Mouse (Mus musculus) megakaryocyte, embryonic 14.5 days (primary cell): ENCODE measurements around the gene Gm13128. TPM values are rescaled to one million over a fixed set of nuclear protein-coding genes. Genes with fewer than 3 reads are reported as not detected.
"Not testable (repeated sequence)": the region's sequence is repeated elsewhere in the genome, so short reads cannot be mapped to it uniquely, and the experiment has no call there.

Experiments used
- H3K27me3 ChIP-seq: replicated peaks from 2 replicates; pipeline ENCODE3; 2012; ENCODE audit warnings: inconsistent platforms
- H3K36me3 ChIP-seq: replicated peaks from 2 replicates; pipeline ENCODE3; 2012; ENCODE audit warnings: low read length, inconsistent platforms, mixed read lengths
- H3K4me1 ChIP-seq: 2 replicates; pipeline ENCODE4 v1.6.1; 2012; ENCODE audit warnings: inconsistent platforms
- H3K4me3 ChIP-seq: replicated peaks from 2 replicates; pipeline ENCODE3; 2012; ENCODE audit warnings: moderate library complexity, mild to moderate bottlenecking, inconsistent platforms
- H3K9me3 ChIP-seq: 2 replicates; pipeline ENCODE4 v1.6.1; 2012; ENCODE audit warnings: inconsistent platforms
- FLI1 ChIP-seq: IDR thresholded peaks from 2 replicates; pipeline ENCODE4 v1.6.1; 2012; ENCODE audit warnings: low read length, inconsistent platforms, mixed read lengths
- polyA plus RNA-seq: library from polyadenylated mRNA; stranded (reverse); fragments of >175 nt; gene quantifications from 2 replicates; pipeline ENCODE4 v1.2.3, GENCODE M21; 2012; ENCODE audit warnings: low replicate concordance; ENCODE audit not compliant: insufficient read depth

Gm13128 gene
- not detected in 2 replicates for polyA plus RNA-seq

- H3K4me1 ChIP-seq, H3K36me3 ChIP-seq, H3K9me3 ChIP-seq: not testable (repeated sequence)
These were observed at the start of gene Gm13128 for GRCm38 (mm10) chr4:144329949-144330348. Gene Gm13128, plus strand, starts transcription at chr4:144330249.

GRCm38 (mm10) chr4:144280388-144280787 lies 49.7 kb upstream of the Gm13128 start, which contains the start of gene Pramel5:
Gene Pramel5, minus strand, starts transcription at chr4:144280488.
- not testable (repeated sequence) for H3K4me3 ChIP-seq, H3K27me3 ChIP-seq, H3K9me3 ChIP-seq, H3K4me1 ChIP-seq, H3K36me3 ChIP-seq

More at GRCm38 (mm10) chr4:144329949-144330348, at the start of gene Gm13128:
- H3K27me3 ChIP-seq, H3K4me3 ChIP-seq: not testable (repeated sequence)

- not testable (repeated sequence) for H3K36me3 ChIP-seq, H3K9me3 ChIP-seq, H3K27me3 ChIP-seq, H3K4me1 ChIP-seq, H3K4me3 ChIP-seq
These were observed 30.6 kb upstream of the Gm13128 start for GRCm38 (mm10) chr4:144299414-144299813.

- H3K4me1 ChIP-seq, H3K27me3 ChIP-seq, H3K9me3 ChIP-seq, H3K4me3 ChIP-seq, H3K36me3 ChIP-seq: not testable (repeated sequence)
These were observed 17.2 kb upstream of the Gm13128 start for GRCm38 (mm10) chr4:144312666-144313460.

GRCm38 (mm10) chr4:144335856-144336255 lies 5.8 kb downstream of the Gm13128 start:
- not testable (repeated sequence) for H3K27me3 ChIP-seq, H3K4me1 ChIP-seq, H3K9me3 ChIP-seq, H3K36me3 ChIP-seq, H3K4me3 ChIP-seq

GRCm38 (mm10) chr4:144357642-144358041 lies 27.6 kb downstream of the Gm13128 start, which contains the start of gene Gm13119:
Gene Gm13119, plus strand, starts transcription at chr4:144357942.
- H3K27me3 ChIP-seq, H3K4me3 ChIP-seq, H3K4me1 ChIP-seq, H3K36me3 ChIP-seq: not testable (repeated sequence)
- peaks cover 15% of the 10 kb centered on the region for H3K9me3 ChIP-seq

GRCm38 (mm10) chr4:144377911-144378310 lies 47.9 kb downstream of the Gm13128 start, which contains the start of gene Pramef20:
Gene Pramef20, minus strand, starts transcription at chr4:144377933.
- Histone ChIP-seq H3K9me3 (peaks cover 34% of the 10 kb centered on the region), H3K36me3 (no peaks in the 10 kb centered on the region), H3K4me3 (no peak within 1 kb of the TSS), H3K4me1 (no peaks in the 10 kb centered on the region), H3K27me3 (no peaks in the 10 kb centered on the region)
- TF ChIP-seq FLI1: no peak

Other genes with a start within 250 kb of the Gm13128 start
- not detected in 2 replicates for gene Gm13102, start 223.8 kb upstream of the Gm13128 start, polyA plus RNA-seq
- gene Oog3, start 167.6 kb upstream of the Gm13128 start, polyA plus RNA-seq: not detected in 2 replicates
- not detected in 2 replicates for gene Oog2, start 139.5 kb upstream of the Gm13128 start, polyA plus RNA-seq
- gene C87977, start 116.9 kb upstream of the Gm13128 start, polyA plus RNA-seq: not detected in 2 replicates
- gene Pramel5, start 49.8 kb upstream of the Gm13128 start, polyA plus RNA-seq: not detected in 2 replicates
- gene Gm13119, start 27.7 kb downstream of the Gm13128 start, polyA plus RNA-seq: not detected in 2 replicates
- gene Pramef20, start 47.7 kb downstream of the Gm13128 start, polyA plus RNA-seq: not detected in 2 replicates
- not detected in 2 replicates for gene Pramef12, start 78.2 kb downstream of the Gm13128 start, polyA plus RNA-seq
- not detected in 2 replicates for gene 1700012P22Rik, start 108.5 kb downstream of the Gm13128 start, polyA plus RNA-seq
- not detected in 2 replicates for gene Gm9944, start 123.1 kb downstream of the Gm13128 start, polyA plus RNA-seq
- not detected in 2 replicates for gene Aadacl3, start 133.5 kb downstream of the Gm13128 start, polyA plus RNA-seq
- not detected in 2 replicates for gene 9430007A20Rik, start 189.6 kb downstream of the Gm13128 start, polyA plus RNA-seq
- not detected in 2 replicates for gene Gm13124, start 234.9 kb downstream of the Gm13128 start, polyA plus RNA-seq